Mouse (Mus musculus) layer of hippocampus, adult 8-10 months (tissue): ENCODE measurements around the gene Itgav. TPM values are rescaled to one million over a fixed set of nuclear protein-coding genes. Genes with fewer than 3 reads are reported as not detected.

Source experiments
- DNase-seq, 2 experiments: peaks; one replicate each; pipeline ENCODE4 v3.0.0; 2022; ENCODE audit warnings: low spot score in 2 of 2
- total RNA-seq, 4 experiments: library from RNA; stranded (reverse); gene quantifications; 2 replicates each; pipeline ENCODE4 v1.2.4; 2022

Itgav gene
- total RNA-seq, 4 experiments from 2014 or later = 61.5 to 76.4 (median 72.2) TPM

- no peak for DNase-seq
Observed at GRCm38 (mm10) chr2:83744276-83744952, 20.2 kb downstream of the Itgav start.

- no peak for DNase-seq
Observed at GRCm38 (mm10) chr2:83745257-83745656, 21.1 kb downstream of the Itgav start.

GRCm38 (mm10) chr2:83748581-83749118 is 24.5 kb downstream of the Itgav start:
- no peak for DNase-seq

GRCm38 (mm10) chr2:83753008-83753407 is 28.8 kb downstream of the Itgav start:
- DNase-seq = no peak

- no peak for DNase-seq
Observed at GRCm38 (mm10) chr2:83754306-83754837, 30.2 kb downstream of the Itgav start.

GRCm38 (mm10) chr2:83758606-83759215 is 34.5 kb downstream of the Itgav start:
- no peak for DNase-seq

- DNase-seq = no peak
Observed at GRCm38 (mm10) chr2:83759216-83759648, 35.0 kb downstream of the Itgav start.

- DNase-seq = no peak
Observed at GRCm38 (mm10) chr2:83759667-83760066, 35.5 kb downstream of the Itgav start.

GRCm38 (mm10) chr2:83760112-83760511 is 35.9 kb downstream of the Itgav start:
- no peak for DNase-seq

- DNase-seq = no peak
Observed at GRCm38 (mm10) chr2:83761506-83761905, 37.3 kb downstream of the Itgav start.

- DNase-seq = no peak
Observed at GRCm38 (mm10) chr2:83762106-83762855, 38.1 kb downstream of the Itgav start.

- DNase-seq = no peak
Observed at GRCm38 (mm10) chr2:83766058-83766457, 41.9 kb downstream of the Itgav start.

GRCm38 (mm10) chr2:83766878-83767277 is 42.7 kb downstream of the Itgav start:
- no peak for DNase-seq

GRCm38 (mm10) chr2:83768311-83769047 is 44.3 kb downstream of the Itgav start:
- DNase-seq = no peak

GRCm38 (mm10) chr2:83771155-83771812 is 47.1 kb downstream of the Itgav start:
- peak; percentile 43 to 57 for DNase-seq

- no peak for DNase-seq
Observed at GRCm38 (mm10) chr2:83791330-83792073, 67.3 kb downstream of the Itgav start.

GRCm38 (mm10) chr2:83792102-83792501 is 67.9 kb downstream of the Itgav start:
- no peak for DNase-seq

GRCm38 (mm10) chr2:83795766-83796165 is 71.6 kb downstream of the Itgav start:
- no peak for DNase-seq

- DNase-seq = no peak
Observed at GRCm38 (mm10) chr2:83797902-83798497, 73.8 kb downstream of the Itgav start.
